Mouse (Mus musculus) small intestine, adult 10 weeks (tissue): ENCODE measurements around the gene Fkbp15. TPM values are rescaled to one million over a fixed set of nuclear protein-coding genes. Genes with fewer than 3 reads are reported as not detected.

Experiments
- polyA plus RNA-seq: library from polyadenylated mRNA; stranded (reverse); fragments of 350-450 nt; fragmentation: Illumina TruSeq; extraction: RNeasy Lipid Tissue Mini Kit (QIAGEN cat#74804); gene quantifications from one replicate; pipeline ENCODE4 v1.2.3, GENCODE M21; 2014; ENCODE audit warnings: low replicate concordance

The Fkbp15 gene
- 11.2 TPM for polyA plus RNA-seq

GRCm38 (mm10) chr4:62360088-62360804, at the start of gene Fkbp15, which contains the start of gene Slc31a1:
Gene Fkbp15, minus strand, starts transcription at chr4:62360548.
Gene Slc31a1, plus strand, starts transcription at chr4:62360727.

GRCm38 (mm10) chr4:62408601-62409282, 48.4 kb upstream of the Fkbp15 start, which contains the start of the genes Cdc26 and Prpf4:
Gene Cdc26, minus strand, starts transcription at chr4:62408642.
Gene Prpf4, plus strand, starts transcription at chr4:62408797.

GRCm38 (mm10) chr4:62262276-62262675, 98.1 kb downstream of the Fkbp15 start, which contains the start of gene Slc31a2:
Gene Slc31a2, plus strand, starts transcription at chr4:62262562.

Other genes starting within 250 kb of the Fkbp15 start
- not detected for gene Mup21, start 209.7 kb downstream of the Fkbp15 start, polyA plus RNA-seq
- gene Zfp37, start 129.5 kb downstream of the Fkbp15 start, polyA plus RNA-seq: 4.9 TPM
- gene Slc31a2, start 98.0 kb downstream of the Fkbp15 start, polyA plus RNA-seq: 3.2 TPM
- gene Slc31a1, start 179 bp upstream of the Fkbp15 start, polyA plus RNA-seq: 518 TPM
- gene Cdc26, start 48.1 kb upstream of the Fkbp15 start, polyA plus RNA-seq: 40.1 TPM
- 6.1 TPM for gene Prpf4, start 48.2 kb upstream of the Fkbp15 start, polyA plus RNA-seq
- not detected for gene Rnf183, start 74.7 kb upstream of the Fkbp15 start, polyA plus RNA-seq
- 0.52 TPM for gene Wdr31, start 110.3 kb upstream of the Fkbp15 start, polyA plus RNA-seq
- 1.9 TPM for gene Bspry, start 119.5 kb upstream of the Fkbp15 start, polyA plus RNA-seq
- 0.48 TPM for gene Hdhd3, start 142.9 kb upstream of the Fkbp15 start, polyA plus RNA-seq
- 0.85 TPM for gene Alad, start 159.4 kb upstream of the Fkbp15 start, polyA plus RNA-seq
- gene Pole3, start 164.5 kb upstream of the Fkbp15 start, polyA plus RNA-seq: 39.8 TPM
- gene 4933430I17Rik, start 164.8 kb upstream of the Fkbp15 start, polyA plus RNA-seq: 0.37 TPM
- 2.5 TPM for gene Rgs3, start 199.3 kb upstream of the Fkbp15 start, polyA plus RNA-seq